Mouse (Mus musculus) cerebellum, postnatal 10 days (tissue): Measurements from ENCODE around the gene Ptpre.
"Not testable (repeated sequence)": the region's sequence is repeated elsewhere in the genome, so short reads cannot be mapped to it uniquely, and the experiment has no call there.

Experiments used
- DNase-seq, 2 experiments: peaks; one replicate each; pipeline ENCODE4 v3.0.0; 2021; ENCODE audit warnings: mixed read lengths in 2 of 2

Ptpre gene

GRCm38 (mm10) chr7:135537341-135537901, at the start of gene Ptpre:
Gene Ptpre (plus strand): TSS chr7:135537481.
- peak; percentile 90 to 92 for DNase-seq

- DNase-seq = peak; percentile 63 to 79
These were observed 49.0 kb upstream of the Ptpre start for GRCm38 (mm10) chr7:135488214-135488810.

- DNase-seq = peak in 1 of 2 experiments; percentile 2
These were observed 47.4 kb upstream of the Ptpre start for GRCm38 (mm10) chr7:135489724-135490499.

GRCm38 (mm10) chr7:135490500-135490886, 46.8 kb upstream of the Ptpre start:
- DNase-seq = no peak

- peak; percentile 53 to 54 for DNase-seq
These were observed 42.0 kb upstream of the Ptpre start for GRCm38 (mm10) chr7:135495303-135495702.

GRCm38 (mm10) chr7:135498565-135499186, 38.6 kb upstream of the Ptpre start:
- no peak for DNase-seq

- DNase-seq = no peak
These were observed 37.9 kb upstream of the Ptpre start for GRCm38 (mm10) chr7:135499403-135499802.

GRCm38 (mm10) chr7:135506506-135506905, 30.8 kb upstream of the Ptpre start:
- DNase-seq = not testable (repeated sequence)

- no peak for DNase-seq
These were observed 28.7 kb upstream of the Ptpre start for GRCm38 (mm10) chr7:135508602-135509001.

GRCm38 (mm10) chr7:135509272-135509671, 28.0 kb upstream of the Ptpre start:
- DNase-seq = no peak

GRCm38 (mm10) chr7:135510431-135510830, 26.9 kb upstream of the Ptpre start:
- DNase-seq = no peak

GRCm38 (mm10) chr7:135511723-135512122, 25.6 kb upstream of the Ptpre start:
- DNase-seq = no peak

GRCm38 (mm10) chr7:135517191-135517590, 20.1 kb upstream of the Ptpre start:
- no peak for DNase-seq

- no peak for DNase-seq
These were observed 17.0 kb upstream of the Ptpre start for GRCm38 (mm10) chr7:135520241-135520640.

- DNase-seq = no peak
These were observed 15.3 kb upstream of the Ptpre start for GRCm38 (mm10) chr7:135521755-135522512.

GRCm38 (mm10) chr7:135523981-135524380, 13.3 kb upstream of the Ptpre start:
- DNase-seq = peak; percentile 34 to 38

- DNase-seq = no peak
These were observed 12.8 kb upstream of the Ptpre start for GRCm38 (mm10) chr7:135524424-135524967.

GRCm38 (mm10) chr7:135526574-135527152, 10.6 kb upstream of the Ptpre start:
- DNase-seq = no peak

GRCm38 (mm10) chr7:135527169-135527568, 10.1 kb upstream of the Ptpre start:
- no peak for DNase-seq

- DNase-seq = no peak
These were observed 8.8 kb upstream of the Ptpre start, which contains the start of gene Clrn3 for GRCm38 (mm10) chr7:135528515-135528914. Gene Clrn3 (minus strand): TSS chr7:135528654.

- no peak for DNase-seq
These were observed 8.2 kb upstream of the Ptpre start for GRCm38 (mm10) chr7:135529068-135529467.
